Mouse (Mus musculus) heart, adult 9 months (tissue): ENCODE measurements around the gene Filip1l.
A peak's percentile ranks its signal among the peaks of the same experiment; 100 is the strongest.

Source experiments
- DNase-seq, 2 experiments: peaks; one replicate each; pipeline ENCODE4 v3.0.0; 2022; ENCODE audit warnings: low spot score in 2 of 2

Filip1l gene

GRCm38 (mm10) chr16:57433173-57433572, 80.3 kb downstream of the Filip1l start:
- no peak for DNase-seq

DNA sequence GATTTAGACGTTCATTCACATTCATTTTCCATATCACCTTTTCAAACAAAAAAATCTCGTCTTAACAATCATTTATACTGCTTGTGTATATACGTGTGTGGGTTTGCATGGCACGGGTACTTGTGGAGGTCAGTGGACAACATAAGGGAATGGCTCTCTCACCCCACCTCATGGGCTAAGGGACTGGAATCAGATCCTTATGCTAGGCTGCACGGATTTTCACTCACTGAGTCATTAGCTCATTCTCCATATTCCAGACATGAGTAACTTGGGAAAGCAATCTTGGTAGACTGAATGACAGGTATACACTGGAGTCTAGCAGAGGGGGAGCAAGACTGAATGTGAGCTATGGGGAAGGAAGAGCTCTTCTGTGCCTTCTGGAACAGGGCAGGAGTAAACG, 80.8 kb downstream of the Filip1l start:
- no peak for DNase-seq

GRCm38 (mm10) chr16:57434640-57435039, 81.7 kb downstream of the Filip1l start:
- peak in 1 of 2 experiments; percentile 27 for DNase-seq

GRCm38 (mm10) chr16:57437523-57438287, 84.8 kb downstream of the Filip1l start:
- DNase-seq: no peak

- no peak for DNase-seq
These were observed 85.4 kb downstream of the Filip1l start for GRCm38 (mm10) chr16:57438288-57438685.

- DNase-seq: no peak
These were observed 86.3 kb downstream of the Filip1l start for GRCm38 (mm10) chr16:57439206-57439605.

DNA sequence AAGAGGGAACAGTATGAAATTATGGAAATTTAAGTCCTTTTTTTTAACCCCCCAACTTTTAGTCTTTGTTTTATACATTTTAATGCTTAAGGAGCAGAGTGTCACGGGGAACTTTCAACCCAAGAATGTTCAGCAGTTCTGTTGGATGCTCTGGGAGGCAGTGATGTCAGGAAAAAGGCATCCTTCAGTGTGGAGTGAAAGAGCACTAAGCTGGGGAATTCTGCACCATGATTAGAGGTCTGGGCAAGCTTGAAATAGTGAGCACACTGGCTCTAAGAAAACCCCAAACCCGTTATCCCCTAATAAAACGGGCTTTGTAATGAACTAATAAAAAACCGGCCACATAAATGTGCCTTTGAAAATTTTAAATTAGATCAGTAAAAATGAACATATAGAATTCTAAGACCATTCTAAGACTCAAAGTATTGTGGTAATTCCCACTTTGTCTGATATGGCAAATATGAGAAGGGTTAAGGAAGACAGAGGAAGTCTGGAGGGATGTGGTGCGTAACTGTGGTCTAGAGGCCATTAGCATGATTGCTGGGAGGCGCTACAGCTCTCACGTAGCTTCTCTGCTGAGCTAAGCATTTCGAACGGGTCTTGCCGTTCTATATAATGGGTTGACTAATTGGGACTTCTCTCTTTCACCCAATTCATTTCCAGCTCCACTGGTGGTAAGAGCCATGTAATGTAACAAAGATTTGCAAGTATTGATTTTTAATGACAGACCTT, 88.0 kb downstream of the Filip1l start:
- DNase-seq: no peak

DNA sequence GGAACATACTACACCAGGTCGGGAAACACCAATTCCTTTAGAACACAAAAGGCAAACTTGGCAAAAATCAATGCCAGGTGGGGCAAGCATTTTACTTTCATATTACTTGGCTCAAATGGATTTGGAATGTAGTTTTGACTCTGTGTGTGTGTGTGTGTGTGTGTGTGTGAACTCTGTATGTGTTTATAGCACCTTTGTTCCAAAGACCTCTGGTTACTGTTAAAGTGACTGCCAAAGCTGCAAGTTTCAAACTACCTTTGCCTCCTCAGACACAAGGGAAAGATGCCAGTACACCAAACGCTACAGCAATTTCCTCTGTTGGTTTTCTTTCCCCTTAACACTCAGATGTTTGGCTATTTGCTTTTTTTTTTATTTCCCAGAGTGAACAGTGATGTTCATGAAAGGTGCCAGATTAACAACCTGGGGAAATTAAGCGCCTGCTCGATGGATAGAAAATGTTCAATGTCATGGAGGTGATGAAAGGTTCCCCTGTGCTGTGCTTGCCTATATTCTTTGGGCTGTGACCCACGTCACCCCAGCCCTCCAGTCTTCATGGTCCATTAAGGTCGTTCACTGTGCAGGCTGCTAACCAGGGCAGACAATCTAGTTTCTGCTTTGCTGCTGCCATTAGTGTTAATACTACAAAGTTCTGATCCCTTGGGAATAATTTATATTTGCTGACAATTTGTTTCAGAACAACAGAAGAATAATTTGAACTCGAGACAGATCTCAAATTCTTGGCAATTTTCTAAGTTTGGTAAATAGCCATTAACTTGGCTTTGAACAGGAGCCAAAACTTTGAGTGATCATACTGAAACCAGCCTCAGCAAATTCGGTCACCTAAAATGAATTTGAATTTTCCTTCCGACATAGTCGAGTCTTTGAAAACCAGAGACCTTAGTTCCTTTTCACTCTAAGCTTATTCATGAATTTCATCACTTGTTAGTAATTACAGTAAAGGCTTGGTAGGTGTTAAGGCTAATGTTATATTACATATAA, 92.5 kb downstream of the Filip1l start:
- DNase-seq: no peak

DNA sequence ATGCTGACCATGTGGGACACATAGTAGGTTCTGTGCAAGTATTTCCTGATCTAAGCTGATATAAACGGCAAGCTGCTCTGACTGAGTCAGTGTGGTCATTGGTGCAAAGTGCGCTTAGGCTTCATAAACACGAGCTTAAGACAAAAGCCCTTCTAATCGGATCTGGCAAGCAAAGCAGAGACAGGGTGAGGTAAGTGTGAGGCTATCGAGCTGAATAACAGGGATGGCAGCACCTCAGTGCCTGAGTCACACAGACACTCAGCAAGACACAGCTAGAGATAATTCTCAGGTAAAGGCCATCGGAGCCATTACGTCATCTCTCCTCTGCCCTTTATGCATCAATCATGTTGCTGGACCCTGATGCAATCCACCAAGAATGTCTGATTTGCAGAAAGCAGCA, 100.1 kb downstream of the Filip1l start:
- no peak for DNase-seq

GRCm38 (mm10) chr16:57454106-57454763, 101.3 kb downstream of the Filip1l start:
- DNase-seq: no peak

DNA sequence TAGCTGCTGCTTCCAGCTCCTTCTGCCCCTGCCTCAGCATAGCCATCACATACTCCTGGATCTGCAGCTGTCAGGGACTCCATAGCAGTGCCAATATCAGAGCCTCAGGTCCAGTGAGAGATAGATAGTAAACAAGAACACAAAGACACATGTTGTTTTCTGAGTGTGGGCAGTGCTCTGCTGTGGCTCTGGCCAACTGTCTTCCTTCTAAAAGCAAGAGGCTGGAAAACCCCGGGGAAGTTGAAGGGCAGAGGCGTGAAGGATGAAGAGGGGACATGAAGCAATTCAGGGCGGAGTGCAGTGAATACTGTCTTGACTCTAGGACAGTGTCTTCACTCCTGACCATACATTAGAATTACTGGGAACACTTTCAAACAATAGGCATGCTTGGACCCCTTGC, 102.7 kb downstream of the Filip1l start:
- DNase-seq: no peak

DNA sequence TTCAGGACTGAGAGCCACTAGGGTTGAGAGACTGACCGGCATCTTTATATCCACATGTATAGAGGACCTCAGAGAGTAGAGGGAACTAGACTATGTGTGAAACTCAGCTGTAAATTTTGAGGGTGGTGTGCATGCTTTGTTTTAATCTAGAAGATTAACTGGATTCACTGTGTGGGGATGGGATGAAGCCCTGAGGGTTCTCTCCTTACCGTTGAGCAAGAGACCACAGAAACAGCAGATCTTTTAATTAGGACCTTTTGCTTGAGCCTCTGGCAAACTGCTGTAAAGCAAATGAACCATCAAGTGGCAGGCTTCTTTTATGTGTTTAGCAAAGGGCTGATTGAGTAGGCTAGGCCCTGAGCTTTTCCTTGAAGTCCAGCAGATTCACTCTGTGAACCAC, 103.1 kb downstream of the Filip1l start:
- DNase-seq: no peak

DNA sequence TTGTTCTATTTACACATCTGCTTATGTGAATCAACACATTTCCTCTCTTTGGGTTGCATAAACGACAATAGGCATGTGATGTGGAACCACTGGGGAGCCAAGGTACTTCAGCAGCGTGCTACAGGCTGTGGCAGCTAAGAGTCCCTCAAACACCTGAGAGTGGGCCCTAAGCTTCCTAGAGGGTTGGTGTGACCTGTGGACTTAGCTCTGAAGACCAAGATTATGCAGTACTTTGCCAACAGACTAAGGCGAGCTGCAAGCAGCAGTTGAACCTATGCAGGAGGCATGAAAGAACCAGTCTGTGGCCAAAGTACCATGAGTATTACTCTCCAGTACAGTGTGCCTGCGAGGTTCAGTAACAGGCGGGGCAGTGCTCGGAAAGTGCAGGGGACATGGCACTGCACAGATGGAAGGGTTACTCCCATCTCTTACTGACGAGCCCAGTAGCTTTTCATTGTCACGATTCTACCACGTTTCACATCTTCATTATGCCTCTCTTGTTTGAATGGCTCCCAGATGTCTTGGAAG, 112.6 kb downstream of the Filip1l start:
- no peak for DNase-seq

GRCm38 (mm10) chr16:57469301-57469700, 116.4 kb downstream of the Filip1l start:
- DNase-seq: no peak

DNA sequence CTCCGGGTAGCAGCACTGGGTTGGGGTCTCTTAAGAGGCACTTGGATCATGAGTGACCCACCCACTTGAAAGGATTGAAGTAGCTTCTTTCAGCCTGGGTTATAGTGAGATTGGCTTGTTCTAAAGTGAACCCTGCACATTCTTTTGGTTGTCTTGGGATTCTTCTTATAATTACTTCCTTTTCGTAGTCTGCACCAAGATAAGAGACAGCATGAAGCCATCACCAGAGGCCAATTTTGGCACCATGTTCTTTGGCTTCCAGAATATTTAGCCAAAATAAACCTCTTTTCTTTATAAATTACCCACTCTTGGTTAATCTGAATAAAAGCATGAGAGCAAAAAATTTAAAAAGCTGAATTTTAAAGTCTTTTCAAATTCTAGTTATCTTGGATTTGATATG, 117.0 kb downstream of the Filip1l start:
- DNase-seq: peak in 1 of 2 experiments; percentile 39

DNA sequence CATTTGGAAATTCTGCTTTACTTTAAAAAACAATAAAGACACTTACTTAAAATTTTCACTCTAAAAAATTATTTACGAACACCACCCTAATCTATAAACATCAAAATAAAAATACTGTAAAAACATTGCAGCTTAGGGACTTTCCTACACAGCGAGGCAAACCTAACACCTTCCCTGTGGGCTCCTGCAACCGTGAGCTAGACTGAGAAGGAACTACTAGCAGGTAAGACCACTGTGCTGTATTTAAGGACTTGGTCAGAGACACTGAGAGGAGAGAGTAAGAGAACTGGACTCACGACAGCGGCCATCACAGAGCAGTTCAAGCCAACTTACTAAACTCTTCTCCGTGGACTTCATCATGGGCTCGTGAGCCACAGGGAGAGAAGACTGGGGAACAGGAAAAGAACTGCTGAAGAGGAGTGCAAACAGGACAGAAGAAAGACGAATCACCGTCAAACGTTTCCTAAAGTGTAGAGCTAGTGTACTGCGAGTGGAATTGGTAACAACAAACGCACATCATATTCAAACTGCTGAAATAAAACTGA, 117.5 kb downstream of the Filip1l start:
- no peak for DNase-seq

- DNase-seq: no peak
These were observed 118.2 kb downstream of the Filip1l start for GRCm38 (mm10) chr16:57471071-57471470.

DNA sequence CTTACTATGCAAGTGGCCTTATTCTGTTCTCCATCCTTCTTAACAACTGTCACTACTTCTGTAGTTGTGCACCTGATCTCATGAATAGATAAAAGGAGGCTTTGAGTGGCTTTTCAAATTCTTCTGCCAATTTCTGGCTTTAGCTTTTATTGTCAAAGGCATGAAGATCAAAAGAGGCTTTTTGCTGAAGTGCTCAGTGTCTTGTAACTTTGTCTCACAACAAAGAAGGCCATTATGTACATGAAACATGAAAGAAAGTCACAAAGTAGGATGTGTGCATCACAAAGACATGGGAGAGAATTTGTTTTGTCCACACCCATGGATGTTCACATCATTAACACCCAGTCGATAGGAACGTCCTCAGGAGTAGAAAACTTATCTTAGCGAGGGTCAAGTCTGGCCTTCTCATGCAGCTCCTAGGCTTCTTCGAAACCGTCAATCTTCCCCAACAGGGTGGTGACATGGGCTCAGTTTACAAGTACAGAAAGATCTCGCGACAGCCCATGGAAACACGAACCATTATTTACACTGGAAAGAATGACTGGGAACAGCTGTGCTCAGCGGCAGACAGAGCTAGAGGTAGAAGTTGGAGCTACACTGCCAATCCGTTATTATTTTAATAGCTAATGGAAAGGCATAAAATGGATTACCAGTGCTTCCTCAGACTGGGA, 120.7 kb downstream of the Filip1l start:
- DNase-seq: no peak

- peak; percentile 34 to 42 for DNase-seq
These were observed 125.6 kb downstream of the Filip1l start for GRCm38 (mm10) chr16:57478451-57478850.

- DNase-seq: no peak
These were observed 126.9 kb downstream of the Filip1l start for GRCm38 (mm10) chr16:57479776-57480175.
